Mouse (Mus musculus) frontal cortex, postnatal 14 days (tissue): Measurements from ENCODE around the gene Scamp1.

Source experiments
- DNase-seq, 2 experiments: peaks; one replicate each; pipeline ENCODE4 v3.0.0; 2022; ENCODE audit warnings: low spot score in 2 of 2

The Scamp1 gene

DNA sequence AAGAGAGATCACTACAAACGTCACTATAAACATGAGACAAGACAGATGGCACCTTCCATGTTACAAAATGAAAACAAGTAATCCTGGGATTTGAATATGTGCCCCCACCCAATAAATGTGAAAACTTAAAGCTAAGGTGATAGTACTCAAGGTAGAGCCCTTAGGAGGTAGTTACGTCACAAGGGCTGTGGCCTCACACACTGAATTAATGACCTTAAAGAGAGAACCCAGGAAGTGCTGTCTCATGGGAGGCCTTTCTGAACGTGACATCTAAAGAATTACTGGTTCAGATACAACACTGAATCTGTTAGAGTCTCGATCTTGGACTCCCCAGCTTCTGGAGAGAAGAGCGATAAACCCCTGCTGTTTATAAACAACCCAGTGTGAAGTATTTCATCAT, 6.2 kb downstream of the Scamp1 start:
- DNase-seq, result no peak

DNA sequence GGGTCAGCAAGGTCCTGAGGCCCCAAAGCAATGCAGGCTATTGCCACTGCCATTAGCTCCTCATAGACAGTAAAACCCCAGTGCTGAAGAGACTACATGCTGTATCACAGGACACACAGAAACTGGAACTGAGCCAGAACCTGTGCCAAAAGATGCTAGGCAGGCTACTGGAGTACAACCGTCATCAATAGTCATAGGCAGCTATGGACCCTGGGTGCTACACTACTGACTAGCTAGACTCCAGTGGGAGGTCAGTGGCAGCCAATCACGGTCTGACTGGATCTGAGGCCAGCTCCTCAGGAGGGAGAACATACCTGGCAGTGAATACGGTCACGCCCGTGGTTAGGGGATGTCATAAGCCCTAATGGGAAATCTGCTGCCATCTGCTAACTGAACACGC, 14.4 kb downstream of the Scamp1 start:
- DNase-seq, result no peak

DNA sequence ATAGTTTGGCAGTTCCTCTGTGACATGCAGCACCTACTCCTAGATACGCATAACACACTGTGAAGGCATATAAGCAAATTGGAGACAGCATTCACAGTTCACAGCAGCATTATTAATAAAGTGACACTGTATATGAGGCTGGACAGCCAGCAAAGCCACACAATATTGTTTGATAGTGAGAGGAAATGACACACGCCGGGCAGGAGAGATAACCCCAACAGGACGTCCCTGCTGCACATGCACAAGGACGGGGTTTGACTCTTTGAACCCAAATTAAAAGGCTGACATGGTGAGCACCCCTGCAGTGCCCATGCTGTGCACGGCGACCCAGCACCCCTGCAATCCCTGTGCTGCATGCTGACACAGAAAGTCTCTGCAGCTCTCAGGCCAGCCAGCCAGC, 17.5 kb downstream of the Scamp1 start:
- no peak for DNase-seq

DNA sequence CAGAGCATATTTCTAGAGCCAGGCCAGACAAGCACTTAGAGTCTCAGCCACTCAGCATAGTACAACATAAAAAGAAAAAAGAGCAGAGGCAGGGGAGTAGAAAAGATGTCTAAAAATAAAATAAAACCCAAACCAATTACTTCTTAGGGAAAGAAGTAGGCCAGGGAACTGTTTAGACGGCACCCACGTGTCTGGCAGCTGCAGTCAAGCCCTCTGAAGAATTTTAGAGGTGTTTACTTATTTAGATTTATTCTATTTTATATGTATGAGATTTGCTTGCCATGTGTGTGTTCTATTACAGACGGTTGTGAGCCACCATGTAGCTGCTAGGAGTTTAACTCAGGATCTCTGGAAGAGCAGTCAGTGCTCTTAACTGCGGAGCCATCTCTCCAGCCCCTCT, 18.5 kb downstream of the Scamp1 start:
- no peak for DNase-seq

DNA sequence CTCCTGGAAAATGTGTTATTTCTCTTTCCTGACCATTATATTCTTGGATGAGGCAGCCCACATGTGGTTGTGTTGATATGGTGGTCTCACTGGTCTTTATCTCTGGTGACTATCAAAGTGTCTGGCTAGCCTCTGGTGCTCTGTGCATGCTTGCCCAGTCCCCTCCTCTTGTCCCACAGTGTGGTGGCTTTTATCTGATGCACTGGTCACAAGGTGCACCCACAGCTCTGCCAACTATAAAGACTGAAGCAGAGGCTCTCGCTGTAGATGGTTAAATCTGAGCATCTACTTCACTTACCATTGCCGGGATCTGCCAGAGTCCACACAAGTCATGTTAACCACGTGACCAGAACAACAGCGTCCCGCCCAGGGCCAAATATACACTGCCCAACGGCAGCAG, 19.1 kb downstream of the Scamp1 start:
- no peak for DNase-seq

DNA sequence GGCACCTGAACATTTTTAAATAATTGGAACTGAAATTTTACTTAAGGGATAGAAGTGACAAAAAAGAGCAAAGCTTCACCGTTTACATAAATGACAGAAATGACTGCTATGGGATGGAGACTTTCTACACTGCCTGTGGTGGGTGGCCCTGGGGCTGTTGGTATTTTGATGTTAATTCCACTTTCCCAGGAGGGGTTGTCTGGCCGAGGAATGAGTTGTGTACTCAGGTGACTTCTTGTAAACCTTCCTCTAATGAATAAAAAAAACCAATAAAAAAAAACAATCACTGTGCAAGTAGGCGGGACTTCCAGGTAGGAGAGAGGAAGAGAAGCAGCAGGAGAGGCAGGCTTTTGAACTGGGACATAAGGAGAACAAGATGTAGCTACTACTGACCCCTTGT, 20.4 kb downstream of the Scamp1 start:
- no peak for DNase-seq

DNA sequence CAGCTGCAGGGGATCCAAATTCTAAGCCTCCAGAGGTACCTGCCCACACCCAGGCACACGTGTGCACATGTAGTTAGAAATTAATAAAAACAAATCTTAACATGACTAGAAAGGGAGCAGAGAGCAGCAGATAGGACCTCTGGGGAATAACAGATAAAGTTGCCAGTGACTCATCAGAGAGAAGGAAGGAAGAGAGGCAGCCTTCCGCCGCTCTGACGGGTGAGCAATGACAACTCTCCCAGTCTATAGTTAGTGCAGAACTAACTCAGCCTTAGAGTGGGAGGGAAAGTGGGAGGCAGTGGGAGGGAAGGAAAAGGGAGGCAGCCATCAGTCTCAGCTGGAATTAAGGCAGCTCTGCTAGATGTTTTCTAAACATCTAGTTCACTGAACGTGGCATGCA, 21.7 kb downstream of the Scamp1 start:
- no peak for DNase-seq

DNA sequence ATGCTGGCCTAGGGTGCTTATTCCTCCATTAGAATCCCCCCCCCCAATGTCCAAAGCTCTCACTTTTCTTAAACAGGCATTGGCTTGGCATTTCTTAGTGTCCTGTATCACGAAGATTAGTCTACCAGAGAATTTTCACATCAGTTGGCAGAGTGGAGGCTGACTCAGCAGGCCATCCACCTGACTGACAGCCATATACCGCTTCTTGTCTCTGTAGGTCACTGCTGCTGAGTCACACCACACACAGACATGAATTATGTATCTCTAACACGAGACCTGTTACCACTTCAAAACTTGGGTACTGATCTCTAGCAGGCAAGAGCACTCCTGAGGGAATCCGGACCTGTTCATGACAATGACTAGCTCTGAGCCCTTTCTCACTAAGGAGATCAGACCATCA, 23.1 kb downstream of the Scamp1 start:
- no peak for DNase-seq

DNA sequence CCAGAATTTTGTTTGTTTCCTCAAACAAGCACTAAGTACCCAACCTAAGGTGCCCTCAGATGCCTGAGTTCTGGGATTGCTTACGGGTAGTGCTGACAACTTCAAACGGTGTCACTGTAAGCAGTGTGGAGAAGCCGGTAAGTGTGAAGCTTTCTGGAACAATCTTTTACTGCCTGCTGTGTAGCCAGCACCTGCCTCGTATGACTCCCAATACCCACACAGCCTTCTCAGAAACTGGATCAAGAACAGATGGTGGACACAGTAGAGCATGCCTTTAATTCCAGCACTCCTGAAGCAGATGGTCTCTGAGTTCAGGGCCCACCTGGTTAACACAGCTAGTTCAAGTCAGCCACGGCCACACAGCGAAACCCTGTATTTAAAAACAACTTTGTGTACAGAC, 24.0 kb downstream of the Scamp1 start:
- no peak for DNase-seq

DNA sequence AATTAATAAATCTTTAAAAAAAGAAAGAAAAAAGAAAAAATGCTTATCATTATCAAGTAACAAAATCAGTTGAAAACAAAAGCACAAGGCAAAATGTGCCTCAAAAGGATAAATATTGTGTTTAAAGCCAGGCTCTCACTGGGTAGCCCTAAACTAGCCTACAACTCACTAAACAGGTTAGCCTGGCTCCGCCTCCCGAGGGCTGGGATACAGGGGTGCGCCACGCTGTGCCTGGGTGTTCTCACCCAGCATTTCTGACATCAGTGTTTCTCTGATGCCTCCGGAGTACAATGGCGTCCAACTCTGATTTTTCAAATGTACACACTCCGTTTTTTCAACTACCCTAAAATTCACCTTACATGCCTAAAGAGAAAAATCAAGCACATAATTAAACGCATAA, 24.7 kb downstream of the Scamp1 start:
- DNase-seq, result no peak

DNA sequence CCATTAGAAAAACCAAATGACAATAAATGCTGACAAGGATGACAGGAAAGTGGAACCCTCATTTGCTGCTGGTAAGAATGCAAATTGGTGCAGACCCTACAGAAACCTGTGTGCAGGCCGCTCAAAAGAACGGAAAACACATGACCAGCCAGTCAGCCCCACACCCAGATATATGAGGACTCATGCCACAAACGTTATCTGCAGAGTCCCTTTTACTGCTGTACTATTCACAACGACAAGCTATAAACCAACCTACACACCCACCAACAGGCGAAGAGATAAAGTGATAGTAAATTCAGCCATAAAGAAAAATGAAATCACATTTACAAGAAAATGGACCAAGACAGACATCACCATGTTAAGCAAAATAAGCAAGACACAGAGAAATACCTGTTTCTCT, 26.4 kb downstream of the Scamp1 start:
- no peak for DNase-seq

DNA sequence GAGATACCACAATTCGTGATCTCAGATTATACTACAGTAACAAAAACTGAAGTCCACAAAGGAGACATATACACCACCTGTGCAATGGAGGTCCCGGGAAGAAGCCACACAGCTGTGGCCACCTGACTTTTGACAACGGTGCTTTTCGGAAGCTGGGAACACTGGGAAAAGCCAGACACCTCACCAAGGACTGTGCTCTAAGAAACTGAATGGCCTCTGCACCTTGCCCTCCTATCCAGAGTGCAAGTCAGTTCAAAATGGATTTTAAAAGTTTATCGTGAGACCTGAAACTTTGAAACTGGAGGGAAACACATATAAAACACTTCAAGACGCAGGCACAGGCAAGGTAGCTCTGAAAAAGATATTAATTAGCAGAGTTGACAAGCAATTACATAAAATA, 27.1 kb downstream of the Scamp1 start:
- no peak for DNase-seq

DNA sequence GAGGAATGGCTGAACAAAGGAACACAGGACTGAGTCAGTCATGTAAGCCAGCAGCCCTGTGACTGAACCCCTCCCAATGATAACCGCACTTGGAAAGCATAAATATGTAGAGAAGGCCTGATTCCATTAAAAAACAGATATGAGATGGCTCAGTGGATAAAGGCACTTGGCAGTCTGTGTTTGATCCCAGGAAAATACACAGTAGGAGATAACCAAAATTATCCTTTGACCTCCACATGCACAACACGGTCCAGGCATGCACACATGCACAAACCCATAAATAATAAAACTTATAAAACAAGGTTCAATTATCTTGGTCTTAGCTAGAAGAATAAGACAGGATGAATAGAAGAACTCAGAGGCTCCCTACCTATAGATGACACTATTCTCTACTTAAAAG, 27.9 kb downstream of the Scamp1 start:
- no peak for DNase-seq

DNA sequence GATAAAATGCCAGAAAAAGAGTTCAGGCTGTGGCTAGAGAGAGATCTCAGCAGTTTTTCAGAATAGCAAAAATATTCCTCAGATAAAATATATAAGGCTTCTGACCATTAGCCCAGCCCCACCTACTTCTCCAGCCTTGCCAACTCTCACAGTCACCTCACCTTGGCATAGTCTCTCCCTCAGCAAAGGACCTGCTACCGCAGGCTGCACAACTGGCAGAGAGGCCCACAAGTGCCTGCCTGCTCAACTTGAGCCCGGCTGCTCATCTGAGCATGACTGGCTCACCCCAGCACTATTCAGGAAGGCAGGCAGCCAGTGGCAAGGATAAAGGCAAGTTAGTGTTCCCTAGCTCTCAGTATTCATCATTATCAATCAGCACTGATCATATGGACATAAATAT, 30.5 kb downstream of the Scamp1 start:
- no peak for DNase-seq

DNA sequence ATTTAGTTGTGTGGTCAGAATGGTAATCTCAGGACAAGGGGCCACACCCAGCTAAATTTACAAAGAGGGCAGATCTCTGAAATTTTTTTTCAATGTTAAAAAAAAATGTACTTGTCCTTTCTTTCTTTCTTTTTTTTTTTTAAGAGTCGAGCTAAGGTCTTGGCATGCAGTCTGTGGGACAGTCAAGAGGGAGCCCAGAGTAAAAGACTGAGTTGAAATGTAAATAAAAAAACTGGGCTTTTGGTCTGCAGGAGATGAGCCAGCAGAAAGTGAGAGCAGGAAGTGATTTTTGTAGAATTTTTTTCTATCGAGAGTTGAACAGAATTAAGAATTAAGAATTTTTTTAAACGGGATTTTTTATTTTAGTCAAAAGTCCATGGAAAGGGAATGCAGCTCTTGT, 31.4 kb downstream of the Scamp1 start:
- no peak for DNase-seq

DNA sequence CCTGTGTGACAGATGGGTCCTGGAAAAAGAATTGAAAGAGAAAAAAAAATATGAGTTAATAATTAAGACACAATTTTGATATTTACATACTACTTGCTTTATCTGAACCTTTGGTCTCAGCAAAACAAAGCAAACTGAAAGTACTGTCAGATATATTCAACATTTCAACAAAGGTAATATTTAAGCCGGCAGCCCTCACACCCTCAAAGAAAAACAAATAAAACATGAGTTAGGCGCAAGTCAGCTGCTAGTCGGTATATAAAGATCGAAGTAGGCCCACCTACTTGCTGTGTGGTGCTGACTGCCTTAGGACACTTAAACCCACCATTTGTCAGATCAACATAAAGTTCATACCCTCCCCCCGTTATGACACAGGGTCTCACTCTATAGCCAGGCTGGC, 32.6 kb downstream of the Scamp1 start:
- no peak for DNase-seq

DNA sequence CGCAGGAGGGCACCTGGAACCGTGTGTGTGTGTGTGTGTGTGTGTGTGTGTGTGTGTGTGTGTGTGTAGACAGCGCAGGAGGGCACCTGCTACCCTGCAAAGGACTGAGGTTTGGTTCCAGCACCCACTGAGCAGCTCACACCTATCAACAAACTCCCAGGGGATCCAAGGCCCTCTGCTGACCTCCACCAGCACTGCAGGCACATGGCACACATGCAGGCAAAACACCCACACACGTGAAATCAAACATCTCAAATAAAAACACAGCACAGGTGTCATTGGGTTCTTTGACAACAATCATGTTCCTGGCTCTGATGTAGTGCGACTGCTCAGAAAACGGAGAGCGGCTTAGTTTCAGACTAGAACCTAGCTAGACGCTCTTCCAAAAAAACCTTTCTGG, 34.9 kb downstream of the Scamp1 start:
- no peak for DNase-seq

DNA sequence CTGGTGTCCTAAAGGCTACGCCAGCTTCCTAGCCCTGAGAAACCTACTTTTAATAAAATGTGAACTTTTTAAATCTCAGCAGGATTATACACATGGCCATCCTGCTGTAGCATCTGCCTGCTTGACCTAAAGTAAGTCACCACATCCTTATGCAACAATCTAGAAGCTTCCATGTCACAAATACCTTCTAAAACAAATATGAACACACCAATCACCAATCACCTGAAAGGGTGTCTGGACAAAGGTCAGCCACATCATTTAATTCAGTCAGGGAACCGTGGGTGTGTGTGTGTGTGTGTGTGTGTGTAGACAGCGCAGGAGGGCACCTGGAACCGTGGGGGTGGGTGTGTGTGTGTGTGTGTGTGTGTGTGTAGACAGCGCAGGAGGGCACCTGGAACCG, 35.5 kb downstream of the Scamp1 start:
- DNase-seq, result no peak

DNA sequence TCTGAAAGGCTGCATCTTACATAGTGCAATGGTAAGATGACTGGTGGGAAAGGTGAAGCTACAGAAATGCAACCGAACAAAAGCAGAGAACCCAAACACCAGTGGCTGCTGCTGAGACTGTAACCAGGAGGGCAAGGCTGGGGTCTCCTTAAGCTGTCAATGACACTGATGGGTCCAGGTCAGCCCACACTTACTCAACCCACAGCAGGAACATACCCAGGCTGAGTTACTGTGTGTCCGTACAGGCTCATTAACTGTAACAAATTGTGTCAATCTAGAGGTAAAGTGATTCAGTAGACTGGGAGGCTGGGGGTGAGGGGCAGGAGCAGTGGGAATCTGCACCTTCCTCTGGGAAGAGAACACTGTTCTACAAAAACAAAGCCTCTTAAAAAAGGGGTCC, 42.8 kb downstream of the Scamp1 start:
- DNase-seq, result no peak

DNA sequence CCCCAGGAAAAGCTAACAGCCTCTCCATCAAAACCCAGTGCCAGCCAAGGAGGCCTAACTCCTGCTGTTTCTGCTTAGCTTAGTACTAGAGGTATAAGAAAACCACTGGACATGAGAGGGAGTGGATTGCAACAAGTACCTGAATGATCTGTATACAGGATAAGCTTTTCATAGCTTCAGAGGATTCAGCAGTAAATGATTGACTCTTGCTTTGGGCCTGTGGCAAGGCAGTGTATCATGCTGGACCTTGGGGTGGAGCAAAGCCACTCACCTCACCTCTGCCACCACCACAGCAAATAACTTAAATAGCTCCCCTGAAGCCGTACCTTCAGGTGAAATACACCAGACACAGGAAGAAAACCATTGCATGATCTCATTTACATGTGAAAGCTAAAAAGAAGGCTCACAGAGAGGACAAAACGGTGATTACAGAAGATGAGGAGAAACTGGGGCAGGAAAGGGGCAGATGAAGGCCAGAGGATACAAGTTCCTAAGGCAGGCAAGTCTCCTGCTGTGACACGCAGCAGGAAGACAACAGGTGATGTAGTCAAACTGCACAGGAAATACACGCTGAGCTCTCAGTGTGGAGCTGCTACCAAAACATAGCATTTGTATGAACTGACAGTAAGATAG, 43.6 kb downstream of the Scamp1 start:
- DNase-seq, result no peak

DNA sequence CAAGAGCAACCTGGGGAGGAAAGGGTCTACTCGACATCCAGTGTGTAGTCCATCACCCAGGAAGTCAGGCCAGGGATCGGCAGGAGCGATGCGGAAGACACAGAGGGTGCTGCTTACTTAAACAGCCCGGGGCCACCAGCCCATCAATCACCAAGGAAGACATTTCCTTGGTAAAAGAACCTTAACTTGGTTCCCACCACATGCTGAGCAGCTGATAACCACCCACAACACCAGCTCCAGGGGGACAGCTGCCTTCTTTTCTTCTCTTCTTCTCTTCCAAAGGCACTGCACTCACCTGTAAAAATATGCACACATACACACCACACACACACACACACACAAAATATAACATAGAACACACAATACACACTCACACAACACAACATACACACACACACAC, 44.8 kb downstream of the Scamp1 start:
- no peak for DNase-seq

DNA sequence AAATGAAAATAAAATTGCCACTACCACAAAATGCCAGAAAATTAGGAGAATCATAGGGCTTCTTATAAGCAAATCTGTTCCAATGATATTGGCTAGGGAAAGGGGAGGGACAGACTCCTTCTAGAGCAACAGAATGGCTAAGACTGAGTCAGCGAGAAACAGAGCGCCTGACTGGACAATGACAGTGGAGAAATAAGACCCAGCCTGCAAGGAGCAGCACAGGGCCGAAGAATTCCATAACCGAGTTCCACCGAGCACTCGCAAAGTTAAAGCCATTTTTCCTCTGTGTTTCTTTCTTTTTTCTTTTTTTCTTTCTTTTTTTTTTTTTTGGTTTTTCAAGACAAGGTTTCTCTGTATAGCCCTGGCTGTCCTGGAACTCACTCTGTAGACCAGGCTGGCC, 45.5 kb downstream of the Scamp1 start:
- DNase-seq, result no peak

DNA sequence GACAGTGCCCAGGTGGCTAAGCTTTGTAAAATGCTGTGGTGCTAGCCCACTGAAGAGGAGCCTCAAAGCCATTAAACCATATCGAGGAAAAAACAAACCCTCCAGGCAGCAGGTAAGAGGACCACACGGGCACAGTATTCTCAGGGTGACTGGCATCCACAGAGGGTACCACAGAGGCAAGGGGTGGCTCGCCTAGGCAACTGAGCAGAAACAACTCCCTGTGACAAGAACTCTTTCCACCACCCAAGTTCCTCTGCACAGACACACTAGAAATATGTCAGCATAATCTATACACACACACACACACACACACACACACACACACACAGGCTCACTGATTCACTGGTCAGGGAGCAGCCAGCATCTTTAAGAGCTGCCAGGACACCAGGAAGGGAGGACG, 46.2 kb downstream of the Scamp1 start:
- no peak for DNase-seq

DNA sequence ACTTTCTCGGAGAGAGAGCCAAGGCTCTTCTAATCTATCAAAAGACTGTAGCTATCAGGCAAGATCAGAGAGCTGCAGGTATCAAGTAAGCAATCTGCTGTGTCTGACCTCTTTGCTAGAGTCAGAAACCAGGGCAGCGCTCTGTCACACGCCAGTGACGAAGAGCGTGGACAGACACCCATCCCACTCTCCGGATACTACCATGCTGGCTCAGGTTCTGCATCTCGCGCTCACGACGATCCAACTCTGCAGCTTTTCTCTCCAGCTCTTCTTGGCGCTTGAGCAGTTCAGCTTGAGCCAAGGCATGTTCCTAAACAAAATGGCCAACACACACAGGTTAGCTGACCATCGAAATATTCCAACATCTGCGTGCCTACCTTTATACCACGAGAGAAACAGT, 53.8 kb downstream of the Scamp1 start:
- no peak for DNase-seq
